Comparison of ENCODE assay signal across 12 mouse cellular contexts in the genomic region with DNA sequence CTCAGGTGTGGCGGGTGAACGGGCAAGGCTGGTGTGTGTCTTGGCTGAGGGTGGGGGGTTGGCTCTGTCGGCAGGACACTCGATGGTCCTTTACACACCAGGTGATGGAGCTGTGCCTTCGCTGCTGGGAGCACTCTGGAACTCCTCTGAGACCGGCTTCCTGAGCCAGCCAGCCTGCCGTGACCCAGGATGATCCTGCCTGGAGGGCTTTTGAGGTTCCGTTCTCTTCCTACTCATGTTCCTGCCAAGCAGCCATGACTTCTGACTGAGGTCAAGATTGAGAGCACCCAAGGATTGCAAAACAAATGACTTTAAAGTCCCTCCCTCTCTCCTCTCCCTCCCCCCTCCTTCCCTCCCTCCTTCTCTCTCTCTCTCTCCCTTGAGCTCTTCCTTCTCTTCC. TPM values are rescaled to one million over a fixed set of nuclear protein-coding genes. Genes with fewer than 3 reads are reported as not detected.
DNase-seq lines count a peak whose midpoint lies in the region; ATAC-seq and TF ChIP-seq lines count a peak whose summit lies in the region.
"Had no signal": no experiment of that assay in that cellular context is flagged by ENCODE, and none has a peak within 500 bp of the region (broad histone marks: within the 10 kb centered on the region; RNA-seq: fewer than 3 reads in every experiment).

No protein-coding gene starts in this region.

- no peak overlapping the region for H3K27ac ChIP-seq in liver, postnatal 0 days (ENCODE audit: low read depth)
- H3K27ac ChIP-seq in liver, embryonic 12.5 days: no peak overlapping the region
- H3K27ac ChIP-seq in embryonic facial prominence, embryonic 10.5 days (replicated peaks): 0 out of 2 replicates have a peak overlapping the region, but pooled peaks have one; percentile 30
- no peak overlapping the region for H3K27ac ChIP-seq in hindbrain, postnatal 0 days
- H3K27ac ChIP-seq: hindbrain, embryonic 15.5 days; stomach, postnatal 0 days had no signal

- peaks cover 2% of the 10 kb centered on the region for H3K36me3 ChIP-seq in liver, postnatal 0 days (replicated peaks; ENCODE audit: insufficient read depth, low read length)
- H3K36me3 ChIP-seq in liver, embryonic 12.5 days: peaks cover 56% of the 10 kb centered on the region
- peaks cover 44% of the 10 kb centered on the region for H3K36me3 ChIP-seq in embryonic facial prominence, embryonic 10.5 days (replicated peaks)
- no peaks in the 10 kb centered on the region for H3K36me3 ChIP-seq in hindbrain, postnatal 0 days (ENCODE audit: insufficient read depth, low read length)
- H3K36me3 ChIP-seq: hindbrain, embryonic 15.5 days had no signal

- no peaks in the 10 kb centered on the region for H3K27me3 ChIP-seq in liver, postnatal 0 days (ENCODE audit: insufficient read depth, low read length)
- H3K27me3 ChIP-seq in liver, embryonic 12.5 days (replicated peaks): no peaks in the 10 kb centered on the region
- H3K27me3 ChIP-seq in embryonic facial prominence, embryonic 10.5 days (replicated peaks; ENCODE audit: low read depth, poor library complexity, severe bottlenecking): no peaks in the 10 kb centered on the region
- H3K27me3 ChIP-seq in hindbrain, postnatal 0 days (ENCODE audit: insufficient read depth, low read length): no peaks in the 10 kb centered on the region
- H3K27me3 ChIP-seq: hindbrain, embryonic 15.5 days had no signal

- no peak overlapping the region for H3K4me2 ChIP-seq in liver, postnatal 0 days (ENCODE audit: low read depth, low read length)
- H3K4me2 ChIP-seq in liver, embryonic 12.5 days: no peak overlapping the region
- H3K4me2 ChIP-seq in hindbrain, postnatal 0 days (ENCODE audit: low read depth, low read length): no peak overlapping the region
- H3K4me2 ChIP-seq: hindbrain, embryonic 15.5 days; midbrain, embryonic 11.5 days had no signal

- H3K4me1 ChIP-seq in liver, postnatal 0 days (ENCODE audit: insufficient read depth): no peaks in the 10 kb centered on the region; the same call in 1 of the 2 replicates
- peaks cover 8% of the 10 kb centered on the region; the same call in 1 of the 2 replicates for H3K4me1 ChIP-seq in liver, embryonic 12.5 days
- H3K4me1 ChIP-seq in embryonic facial prominence, embryonic 10.5 days: peaks cover 9% of the 10 kb centered on the region
- H3K4me1 ChIP-seq in hindbrain, postnatal 0 days (ENCODE audit: insufficient read depth, low read length): no peaks in the 10 kb centered on the region
- H3K4me1 ChIP-seq: hindbrain, embryonic 15.5 days had no signal

- no peak for TF ChIP-seq EP300 in liver, postnatal 0 days (IDR thresholded peaks at IDR 0.05; ENCODE audit: low read depth)

- no peak for DNase-seq in liver, postnatal 0 days
- DNase-seq in embryonic facial prominence, embryonic 10.5 days (ENCODE audit: low spot score): peak; percentile 39
- DNase-seq in kidney, adult 9 months: peak; percentile 86
- no peak for DNase-seq in hindbrain, postnatal 0 days (ENCODE audit: low spot score)
- no peak for DNase-seq in cerebellum, adult 8-10 months
- no peak for DNase-seq in cerebellum, adult 9-10 months

- ATAC-seq in liver, postnatal 0 days: peak; percentile 10; the same call in 1 of the 2 replicates
- ATAC-seq in liver, embryonic 12.5 days: no peak
- ATAC-seq in megakaryocyte progenitor cell, adult 5-6 weeks (replicated peaks; ENCODE audit: poor library complexity): peak; percentile 39; the same call in 1 of the 2 replicates
- ATAC-seq in hindbrain, postnatal 0 days: no peak

- no peak overlapping the region for H3K9ac ChIP-seq in liver, postnatal 0 days (replicated peaks)
- H3K9ac ChIP-seq in liver, embryonic 12.5 days: no peak overlapping the region
- no peak overlapping the region for H3K9ac ChIP-seq in hindbrain, postnatal 0 days (replicated peaks; ENCODE audit: low read length)
- H3K9ac ChIP-seq: hindbrain, embryonic 15.5 days had no signal

- WGBS in liver, postnatal 0 days (ENCODE audit: insufficient replicate concordance): 69% methylated on average over 8 of the region's 8 CpGs
- 74% methylated on average over 8 of the region's 8 CpGs for WGBS in liver, embryonic 12.5 days (ENCODE audit: insufficient replicate concordance)
- WGBS in embryonic facial prominence, embryonic 10.5 days: 59% methylated on average over 8 of the region's 8 CpGs
- WGBS in hindbrain, postnatal 0 days: 81% methylated on average over 8 of the region's 8 CpGs

- H3K9me3 ChIP-seq in liver, postnatal 0 days (ENCODE audit: low read length): no peaks in the 10 kb centered on the region
- H3K9me3 ChIP-seq in liver, embryonic 12.5 days (replicated peaks): no peaks in the 10 kb centered on the region
- H3K9me3 ChIP-seq in embryonic facial prominence, embryonic 10.5 days: no peaks in the 10 kb centered on the region
- no peaks in the 10 kb centered on the region for H3K9me3 ChIP-seq in hindbrain, postnatal 0 days (ENCODE audit: low read length)
- H3K9me3 ChIP-seq: hindbrain, embryonic 15.5 days had no signal

- H3K4me3 ChIP-seq in liver, postnatal 0 days (ENCODE audit: low read depth, low read length): no peak overlapping the region
- H3K4me3 ChIP-seq in liver, embryonic 12.5 days: no peak overlapping the region
- H3K4me3 ChIP-seq in embryonic facial prominence, embryonic 10.5 days: no peak overlapping the region
- no peak overlapping the region for H3K4me3 ChIP-seq in hindbrain, postnatal 0 days (ENCODE audit: low read length)
- H3K4me3 ChIP-seq: erythroblast, embryonic 14.5 days; hindbrain, embryonic 15.5 days had no signal

- TF ChIP-seq CTCF in liver, postnatal 0 days (IDR thresholded peaks at IDR 0.05; ENCODE audit: low read depth): no peak
- no peak for TF ChIP-seq CTCF in hindbrain, postnatal 0 days (IDR thresholded peaks at IDR 0.05; ENCODE audit: low read depth)

RNA-seq across cellular contexts. Expression of gene Rcl1, which starts 11.5 kb away (rescaled TPM):
- 78.3 and 79.2 TPM in 2 replicates for polyA plus RNA-seq in liver, postnatal 0 days (2015; fragmentation: Nextera tagmentation; extraction: Ambion mirVana)
- 81.1 and 83.7 TPM in 2 replicates for polyA plus RNA-seq in liver, embryonic 12.5 days (2016; fragmentation: Nextera tagmentation; extraction: Ambion mirVana)
- polyA plus RNA-seq in embryonic facial prominence, embryonic 10.5 days (2016; fragmentation: Nextera tagmentation; extraction: Ambion mirVana): 89.9 and 95.4 TPM in 2 replicates
- total RNA-seq in megakaryocyte progenitor cell, adult 5-6 weeks (2015): 29.0 and 36.9 TPM in 2 replicates
- 55.3 and 76.6 TPM in 2 replicates for total RNA-seq in megakaryocyte progenitor cell, adult 5-6 weeks (2017)
- total RNA-seq in hindbrain, postnatal 0 days (2014; rRNA removed): 16.0 and 18.0 TPM in 2 replicates
- 33.0 and 33.3 TPM in 2 replicates for polyA plus RNA-seq in hindbrain, postnatal 0 days (2015; fragmentation: Nextera tagmentation; extraction: Ambion mirVana)

Comparison
In these comparisons a context has a peak if more than half of its experiments do, and no peak if none do; other contexts are left out.
1. ATAC-seq: peak in liver, postnatal 0 days (single experiment) and megakaryocyte progenitor cell, adult 5-6 weeks (single experiment); none in liver, embryonic 12.5 days (single experiment) and hindbrain, postnatal 0 days (single experiment).
2. DNase-seq: peak in embryonic facial prominence, embryonic 10.5 days (single experiment) and kidney, adult 9 months (single experiment); none in liver, postnatal 0 days (single experiment), hindbrain, postnatal 0 days (single experiment), cerebellum, adult 8-10 months (single experiment) and cerebellum, adult 9-10 months (single experiment).